Mouse (Mus musculus): ENCODE measurements around the gene Tbc1d22a. TPM values are rescaled to one million over a fixed set of nuclear protein-coding genes. Genes with fewer than 3 reads are reported as not detected.
A peak's percentile ranks its signal among the peaks of the same experiment; 100 is the strongest.
"Not testable (repeated sequence)": the region's sequence is repeated elsewhere in the genome, so short reads cannot be mapped to it uniquely, and the experiment has no call there.

Tbc1d22a gene
- total RNA-seq, 2 experiments from 2014 or later: 32.3 TPM

GRCm38 (mm10) chr15:86201696-86202330 lies 12.4 kb upstream of the Tbc1d22a start:
- no peak for DNase-seq (ENCODE audit: low spot score in 2 of 2)

GRCm38 (mm10) chr15:86202640-86203039 lies 11.6 kb upstream of the Tbc1d22a start:
- no peak for DNase-seq (ENCODE audit: low spot score in 2 of 2)

- DNase-seq (ENCODE audit: low spot score in 2 of 2): no peak
Measured at GRCm38 (mm10) chr15:86203292-86203793, 10.9 kb upstream of the Tbc1d22a start.

GRCm38 (mm10) chr15:86203942-86204561 lies 10.2 kb upstream of the Tbc1d22a start:
- DNase-seq (ENCODE audit: low spot score in 2 of 2): no peak

GRCm38 (mm10) chr15:86205300-86205699 lies 9.0 kb upstream of the Tbc1d22a start:
- DNase-seq (ENCODE audit: low spot score in 2 of 2): no peak

- DNase-seq (ENCODE audit: low spot score in 2 of 2): no peak
Measured at GRCm38 (mm10) chr15:86206385-86206784, 7.9 kb upstream of the Tbc1d22a start.

GRCm38 (mm10) chr15:86212193-86212592 lies 2.1 kb upstream of the Tbc1d22a start:
- DNase-seq (ENCODE audit: low spot score in 2 of 2): not testable (repeated sequence)

GRCm38 (mm10) chr15:86214549-86215201 lies 416 bp downstream of the Tbc1d22a start:
- DNase-seq (ENCODE audit: low spot score in 2 of 2): peak in 1 of 2 experiments; percentile 32

GRCm38 (mm10) chr15:86216641-86217040 lies 2.4 kb downstream of the Tbc1d22a start:
- not testable (repeated sequence) for DNase-seq (ENCODE audit: low spot score in 2 of 2)

- DNase-seq (ENCODE audit: low spot score in 2 of 2): no peak
Measured at GRCm38 (mm10) chr15:86219534-86220228, 5.4 kb downstream of the Tbc1d22a start.

GRCm38 (mm10) chr15:86220229-86220630 lies 6.0 kb downstream of the Tbc1d22a start:
- DNase-seq (ENCODE audit: low spot score in 2 of 2): no peak

GRCm38 (mm10) chr15:86220715-86221114 lies 6.5 kb downstream of the Tbc1d22a start:
- no peak for DNase-seq (ENCODE audit: low spot score in 2 of 2)

GRCm38 (mm10) chr15:86221369-86221768 lies 7.1 kb downstream of the Tbc1d22a start:
- DNase-seq (ENCODE audit: low spot score in 2 of 2): no peak

- not testable (repeated sequence) for DNase-seq (ENCODE audit: low spot score in 2 of 2)
Measured at GRCm38 (mm10) chr15:86221901-86222300, 7.6 kb downstream of the Tbc1d22a start.

- no peak for DNase-seq (ENCODE audit: low spot score in 2 of 2)
Measured at GRCm38 (mm10) chr15:86224972-86225551, 10.8 kb downstream of the Tbc1d22a start.

- no peak for DNase-seq (ENCODE audit: low spot score in 2 of 2)
Measured at GRCm38 (mm10) chr15:86226221-86226620, 12.0 kb downstream of the Tbc1d22a start.

- DNase-seq (ENCODE audit: low spot score in 2 of 2): no peak
Measured at GRCm38 (mm10) chr15:86226968-86227367, 12.7 kb downstream of the Tbc1d22a start.

GRCm38 (mm10) chr15:86228186-86228585 lies 13.9 kb downstream of the Tbc1d22a start:
- peak in 1 of 2 experiments; percentile 41 for DNase-seq (ENCODE audit: low spot score in 2 of 2)

- no peak for DNase-seq (ENCODE audit: low spot score in 2 of 2)
Measured at GRCm38 (mm10) chr15:86229088-86229487, 14.8 kb downstream of the Tbc1d22a start.

- DNase-seq (ENCODE audit: low spot score in 2 of 2): no peak
Measured at GRCm38 (mm10) chr15:86229623-86230022, 15.4 kb downstream of the Tbc1d22a start.

- no peak for DNase-seq (ENCODE audit: low spot score in 2 of 2)
Measured at GRCm38 (mm10) chr15:86231170-86231569, 16.9 kb downstream of the Tbc1d22a start.
